Mouse (Mus musculus): Measurements from ENCODE around the gene Mettl5. TPM values are rescaled to one million over a fixed set of nuclear protein-coding genes. Genes with fewer than 3 reads are reported as not detected.
"Not testable (repeated sequence)": the region's sequence is repeated elsewhere in the genome, so short reads cannot be mapped to it uniquely, and the experiment has no call there.

The Mettl5 gene
- 38.3 and 38.5 TPM in 2 replicates for polyA plus RNA-seq (2016; fragmentation: Nextera tagmentation; extraction: Ambion mirVana)

GRCm38 (mm10) chr2:69885451-69886305 lies at the start of gene Mettl5:
Gene Mettl5 (minus strand): TSS chr2:69885615.
- Histone ChIP-seq H3K9ac (peak within 1 kb of the TSS; percentile 74), H3K4me3 (replicated peaks) (peak within 1 kb of the TSS; percentile 61), H3K27ac (0 out of 2 replicates have a peak within 1 kb of the TSS, but pooled peaks have one; percentile 14), H3K4me1 (peaks cover 12% of the 10 kb centered on the region), H3K36me3 (replicated peaks) (no peaks in the 10 kb centered on the region; the same call in 1 of the 2 replicates), H3K4me2 (peak within 1 kb of the TSS; percentile 70), H3K27me3 (no peaks in the 10 kb centered on the region), H3K9me3 (no peaks in the 10 kb centered on the region)
- WGBS, result 2% methylated on average over 45 of the region's 45 CpGs
- ATAC-seq (ENCODE audit: low FRiP score), result peak; percentile 94

- ATAC-seq (ENCODE audit: low FRiP score), result no peak
- Histone ChIP-seq H3K36me3 (replicated peaks) (peaks cover 18% of the 10 kb centered on the region), H3K9ac (no peak overlapping the region), H3K27ac (no peak overlapping the region), H3K27me3 (no peaks in the 10 kb centered on the region), H3K4me1 (no peaks in the 10 kb centered on the region), H3K4me2 (no peak overlapping the region), H3K4me3 (replicated peaks) (no peak overlapping the region), H3K9me3 (no peaks in the 10 kb centered on the region)
- WGBS, result 91% methylated on average over 3 of the region's 3 CpGs
Measured at GRCm38 (mm10) chr2:69924943-69925342, 39.5 kb upstream of the Mettl5 start.

- no peaks in the 10 kb centered on the region for H3K27me3 ChIP-seq
- H3K4me1 ChIP-seq, result no peaks in the 10 kb centered on the region
- no peaks in the 10 kb centered on the region for H3K9me3 ChIP-seq
- no peak overlapping the region for H3K4me2 ChIP-seq
- no peak overlapping the region for H3K27ac ChIP-seq
- H3K4me3 ChIP-seq (replicated peaks), result no peak overlapping the region
- peaks cover 34% of the 10 kb centered on the region for H3K36me3 ChIP-seq (replicated peaks)
- no peak overlapping the region for H3K9ac ChIP-seq
- WGBS, result 94% methylated on average over 3 of the region's 3 CpGs
- ATAC-seq (ENCODE audit: low FRiP score), result no peak
Measured at GRCm38 (mm10) chr2:69917301-69917700, 31.9 kb upstream of the Mettl5 start.

GRCm38 (mm10) chr2:69912801-69913200 lies 27.4 kb upstream of the Mettl5 start:
- WGBS, result 39% methylated on average over 2 of the region's 2 CpGs
- peaks cover 17% of the 10 kb centered on the region for H3K36me3 ChIP-seq (replicated peaks)
- H3K27ac ChIP-seq, result no peak overlapping the region
- no peak overlapping the region for H3K4me2 ChIP-seq
- no peak overlapping the region for H3K9ac ChIP-seq
- H3K4me1 ChIP-seq, result no peaks in the 10 kb centered on the region
- no peaks in the 10 kb centered on the region for H3K9me3 ChIP-seq
- ATAC-seq (ENCODE audit: low FRiP score), result no peak
- no peaks in the 10 kb centered on the region for H3K27me3 ChIP-seq
- H3K4me3 ChIP-seq (replicated peaks), result no peak overlapping the region

- not testable (repeated sequence) for H3K27me3 ChIP-seq; H3K36me3 ChIP-seq (replicated peaks); ATAC-seq (ENCODE audit: low FRiP score); H3K9me3 ChIP-seq; H3K27ac ChIP-seq; H3K4me1 ChIP-seq; H3K4me3 ChIP-seq (replicated peaks); H3K4me2 ChIP-seq; H3K9ac ChIP-seq
- WGBS, result 87% methylated on average over 4 of the region's 4 CpGs
Measured at GRCm38 (mm10) chr2:69907394-69907793, 22.0 kb upstream of the Mettl5 start.

- Histone ChIP-seq H3K4me1 (peaks cover 14% of the 10 kb centered on the region), H3K36me3 (replicated peaks) (peaks cover 7% of the 10 kb centered on the region; the same call in 1 of the 2 replicates), H3K4me3 (replicated peaks) (no peak overlapping the region), H3K4me2 (no peak overlapping the region), H3K27ac (no peak overlapping the region), H3K9me3 (no peaks in the 10 kb centered on the region), H3K27me3 (no peaks in the 10 kb centered on the region), H3K9ac (no peak overlapping the region)
- ATAC-seq (ENCODE audit: low FRiP score), result no peak
- 97% methylated on average over 3 of the region's 3 CpGs for WGBS
Measured at GRCm38 (mm10) chr2:69903541-69903940, 18.1 kb upstream of the Mettl5 start.

GRCm38 (mm10) chr2:69897618-69898575 lies 12.5 kb upstream of the Mettl5 start:
- Histone ChIP-seq H3K36me3 (replicated peaks) (peaks cover 3% of the 10 kb centered on the region; the same call in 1 of the 2 replicates), H3K27ac (peak overlapping the region; percentile 93), H3K4me2 (peak overlapping the region; percentile 98), H3K9me3 (no peaks in the 10 kb centered on the region), H3K27me3 (no peaks in the 10 kb centered on the region), H3K4me1 (peaks cover 18% of the 10 kb centered on the region), H3K9ac (peak overlapping the region; percentile 96), H3K4me3 (replicated peaks) (peak overlapping the region; percentile 99)
- ATAC-seq (ENCODE audit: low FRiP score), result peak; percentile 51
- WGBS, result 1% methylated on average over 53 of the region's 55 CpGs

GRCm38 (mm10) chr2:69897039-69897617 lies 11.7 kb upstream of the Mettl5 start, which contains the start of gene Ubr3:
Gene Ubr3 (plus strand): TSS chr2:69897246.
- Histone ChIP-seq H3K9ac (peak within 1 kb of the TSS; percentile 96), H3K36me3 (replicated peaks) (peaks cover 2% of the 10 kb centered on the region; the same call in 1 of the 2 replicates), H3K27me3 (no peaks in the 10 kb centered on the region), H3K9me3 (no peaks in the 10 kb centered on the region), H3K4me3 (replicated peaks) (peak within 1 kb of the TSS; percentile 99), H3K4me1 (peaks cover 18% of the 10 kb centered on the region), H3K4me2 (peak within 1 kb of the TSS; percentile 98), H3K27ac (peak within 1 kb of the TSS; percentile 93)
- peak; percentile 98 for ATAC-seq (ENCODE audit: low FRiP score)
- WGBS, result under 1% methylated on average over 60 of the region's 65 CpGs

- no peaks in the 10 kb centered on the region for H3K9me3 ChIP-seq
- no peaks in the 10 kb centered on the region for H3K36me3 ChIP-seq (replicated peaks)
- 94% methylated on average over 4 of the region's 4 CpGs for WGBS
- H3K4me3 ChIP-seq (replicated peaks), result no peak overlapping the region
- H3K27me3 ChIP-seq, result no peaks in the 10 kb centered on the region
- H3K4me1 ChIP-seq, result peaks cover 18% of the 10 kb centered on the region
- no peak overlapping the region for H3K27ac ChIP-seq
- no peak overlapping the region for H3K4me2 ChIP-seq
- no peak overlapping the region for H3K9ac ChIP-seq
- ATAC-seq (ENCODE audit: low FRiP score), result no peak
Measured at GRCm38 (mm10) chr2:69896224-69896581, 10.8 kb upstream of the Mettl5 start.

- Histone ChIP-seq H3K9me3 (no peaks in the 10 kb centered on the region), H3K9ac (no peak overlapping the region), H3K36me3 (replicated peaks) (no peaks in the 10 kb centered on the region), H3K27ac (no peak overlapping the region), H3K4me3 (replicated peaks) (no peak overlapping the region), H3K4me1 (peaks cover 18% of the 10 kb centered on the region), H3K4me2 (no peak overlapping the region), H3K27me3 (no peaks in the 10 kb centered on the region)
- 60% methylated on average over 14 of the region's 14 CpGs for WGBS
- ATAC-seq (ENCODE audit: low FRiP score), result no peak
Measured at GRCm38 (mm10) chr2:69895502-69896223, 10.2 kb upstream of the Mettl5 start.

GRCm38 (mm10) chr2:69893891-69894290 lies 8.5 kb upstream of the Mettl5 start:
- H3K36me3 ChIP-seq (replicated peaks), result no peaks in the 10 kb centered on the region
- no peaks in the 10 kb centered on the region for H3K27me3 ChIP-seq
- WGBS, result 90% methylated on average over 5 of the region's 5 CpGs
- no peak overlapping the region for H3K27ac ChIP-seq
- H3K9me3 ChIP-seq, result no peaks in the 10 kb centered on the region
- H3K9ac ChIP-seq, result no peak overlapping the region
- H3K4me1 ChIP-seq, result peaks cover 10% of the 10 kb centered on the region
- no peak overlapping the region for H3K4me2 ChIP-seq
- no peak for ATAC-seq (ENCODE audit: low FRiP score)
- no peak overlapping the region for H3K4me3 ChIP-seq (replicated peaks)
